ENCODE assay signal across 17 mouse cellular contexts in genomic region chr10:125288560-125288959, GRCm38 (mm10).
DNase-seq lines count a peak whose midpoint lies in the region; ATAC-seq lines count a peak whose summit lies in the region.
"Had no signal": no experiment of that assay in that cellular context is flagged by ENCODE, and none has a peak within 500 bp of the region (broad histone marks: within the 10 kb centered on the region; RNA-seq: fewer than 3 reads in every experiment).

No protein-coding gene starts in this region.

- no peaks in the 10 kb centered on the region for H3K27me3 ChIP-seq in hindbrain, embryonic 11.5 days (ENCODE audit: control insufficient read depth, insufficient read depth, low read length)
- H3K27me3 ChIP-seq in hindbrain, embryonic 10.5 days (ENCODE audit: insufficient read depth, poor library complexity, severe bottlenecking) = no peaks in the 10 kb centered on the region
- H3K27me3 ChIP-seq in neural tube, embryonic 12.5 days (replicated peaks) = no peaks in the 10 kb centered on the region
- H3K27me3 ChIP-seq in hindbrain, embryonic 16.5 days (replicated peaks; ENCODE audit: control insufficient read depth, insufficient read depth, low read length) = no peaks in the 10 kb centered on the region
- H3K27me3 ChIP-seq: limb, embryonic 15.5 days; liver, embryonic 15.5 days; midbrain, embryonic 13.5 days had no signal

- H3K4me3 ChIP-seq in hindbrain, embryonic 11.5 days (ENCODE audit: low read depth, low read length) = no peak overlapping the region
- no peak overlapping the region for H3K4me3 ChIP-seq in hindbrain, embryonic 10.5 days
- no peak overlapping the region for H3K4me3 ChIP-seq in neural tube, embryonic 12.5 days
- H3K4me3 ChIP-seq in hindbrain, embryonic 16.5 days (ENCODE audit: low read length) = no peak overlapping the region
- H3K4me3 ChIP-seq: heart, adult 2 months; limb, embryonic 15.5 days; liver, embryonic 15.5 days; midbrain, embryonic 13.5 days had no signal

- H3K4me1 ChIP-seq in hindbrain, embryonic 11.5 days (replicated peaks; ENCODE audit: control insufficient read depth, insufficient read depth, low read length) = no peaks in the 10 kb centered on the region
- no peaks in the 10 kb centered on the region for H3K4me1 ChIP-seq in hindbrain, embryonic 10.5 days (replicated peaks)
- no peaks in the 10 kb centered on the region for H3K4me1 ChIP-seq in neural tube, embryonic 12.5 days
- H3K4me1 ChIP-seq in hindbrain, embryonic 16.5 days (ENCODE audit: control insufficient read depth, insufficient read depth, low read depth, low read length) = no peaks in the 10 kb centered on the region
- H3K4me1 ChIP-seq: limb, embryonic 15.5 days; liver, embryonic 15.5 days; midbrain, embryonic 13.5 days had no signal

- no peak overlapping the region for H3K9ac ChIP-seq in hindbrain, embryonic 11.5 days (ENCODE audit: low read depth, low read length)
- no peak overlapping the region for H3K9ac ChIP-seq in neural tube, embryonic 12.5 days
- no peak overlapping the region for H3K9ac ChIP-seq in hindbrain, embryonic 16.5 days (ENCODE audit: low read depth, low read length)
- H3K9ac ChIP-seq: limb, embryonic 15.5 days; liver, embryonic 15.5 days; midbrain, embryonic 13.5 days had no signal

- peak; percentile 55; the same call in 1 of the 2 replicates for ATAC-seq in hindbrain, embryonic 11.5 days (ENCODE audit: low FRiP score)
- ATAC-seq in neural tube, embryonic 12.5 days (ENCODE audit: low FRiP score, low read depth) = peak; percentile 50; the same call in 1 of the 2 replicates
- peak; percentile 64 for ATAC-seq in hindbrain, embryonic 16.5 days
- ATAC-seq: intestine, postnatal 0 days; midbrain, embryonic 13.5 days had no signal

- no peaks in the 10 kb centered on the region for H3K9me3 ChIP-seq in hindbrain, embryonic 11.5 days (ENCODE audit: control insufficient read depth, low read length)
- no peaks in the 10 kb centered on the region for H3K9me3 ChIP-seq in hindbrain, embryonic 10.5 days
- no peaks in the 10 kb centered on the region for H3K9me3 ChIP-seq in neural tube, embryonic 12.5 days
- no peaks in the 10 kb centered on the region for H3K9me3 ChIP-seq in hindbrain, embryonic 16.5 days (ENCODE audit: control insufficient read depth, low read length)
- H3K9me3 ChIP-seq: limb, embryonic 15.5 days; liver, embryonic 15.5 days; midbrain, embryonic 13.5 days had no signal

- no peak overlapping the region for H3K4me2 ChIP-seq in hindbrain, embryonic 11.5 days (replicated peaks; ENCODE audit: low read depth, low read length)
- H3K4me2 ChIP-seq in neural tube, embryonic 12.5 days (replicated peaks) = no peak overlapping the region
- no peak overlapping the region for H3K4me2 ChIP-seq in hindbrain, embryonic 16.5 days (ENCODE audit: low read length)
- H3K4me2 ChIP-seq: limb, embryonic 15.5 days; liver, embryonic 15.5 days; midbrain, embryonic 13.5 days had no signal

- DNase-seq in hindbrain, embryonic 11.5 days (ENCODE audit: low spot score) = no peak
- no peak for DNase-seq in hindbrain, embryonic 10.5 days (ENCODE audit: low spot score)
- no peak for DNase-seq in neural tube, embryonic 10.5 days (ENCODE audit: extremely low spot score, low spot score)
- no peak for DNase-seq in kidney, adult 18-20 months
- DNase-seq in spleen, postnatal 14 days (ENCODE audit: low spot score in 2 of 2) = no peak
- DNase-seq: adrenal gland, adult 2 months; gastrocnemius, postnatal 14 days; heart, adult 2 months; heart, postnatal 36 days; thymus, postnatal 25 days had no signal

- H3K36me3 ChIP-seq in hindbrain, embryonic 11.5 days (ENCODE audit: control insufficient read depth, insufficient read depth, low read length) = no peaks in the 10 kb centered on the region
- H3K36me3 ChIP-seq in hindbrain, embryonic 10.5 days = no peaks in the 10 kb centered on the region
- H3K36me3 ChIP-seq in neural tube, embryonic 12.5 days = no peaks in the 10 kb centered on the region
- H3K36me3 ChIP-seq in hindbrain, embryonic 16.5 days (ENCODE audit: control insufficient read depth, insufficient read depth, low read length) = no peaks in the 10 kb centered on the region
- H3K36me3 ChIP-seq: limb, embryonic 15.5 days; liver, embryonic 15.5 days; midbrain, embryonic 13.5 days had no signal

- WGBS in hindbrain, embryonic 11.5 days = 77% methylated on average over 6 of the region's 6 CpGs
- 85% methylated on average over 6 of the region's 6 CpGs for WGBS in hindbrain, embryonic 10.5 days
- WGBS in neural tube, embryonic 12.5 days = 67% methylated on average over 6 of the region's 6 CpGs
- 57% methylated on average over 6 of the region's 6 CpGs for WGBS in hindbrain, embryonic 16.5 days

- no peak overlapping the region for H3K27ac ChIP-seq in hindbrain, embryonic 11.5 days (ENCODE audit: low read depth, low read length)
- no peak overlapping the region for H3K27ac ChIP-seq in hindbrain, embryonic 10.5 days
- no peak overlapping the region for H3K27ac ChIP-seq in neural tube, embryonic 12.5 days
- H3K27ac ChIP-seq in hindbrain, embryonic 16.5 days (ENCODE audit: low read depth, low read length) = no peak overlapping the region
- H3K27ac ChIP-seq: heart, adult 2 months; limb, embryonic 15.5 days; liver, embryonic 15.5 days; macrophage; midbrain, embryonic 13.5 days had no signal
